Mouse (Mus musculus) thymus, postnatal 25 days (tissue): Measurements from ENCODE around the gene Ksr1.
"Not testable (repeated sequence)": the region's sequence is repeated elsewhere in the genome, so short reads cannot be mapped to it uniquely, and the experiment has no call there.

Experiments used
- DNase-seq: peaks from one replicate; pipeline ENCODE4 v3.0.0; 2022

Gene Ksr1

DNA sequence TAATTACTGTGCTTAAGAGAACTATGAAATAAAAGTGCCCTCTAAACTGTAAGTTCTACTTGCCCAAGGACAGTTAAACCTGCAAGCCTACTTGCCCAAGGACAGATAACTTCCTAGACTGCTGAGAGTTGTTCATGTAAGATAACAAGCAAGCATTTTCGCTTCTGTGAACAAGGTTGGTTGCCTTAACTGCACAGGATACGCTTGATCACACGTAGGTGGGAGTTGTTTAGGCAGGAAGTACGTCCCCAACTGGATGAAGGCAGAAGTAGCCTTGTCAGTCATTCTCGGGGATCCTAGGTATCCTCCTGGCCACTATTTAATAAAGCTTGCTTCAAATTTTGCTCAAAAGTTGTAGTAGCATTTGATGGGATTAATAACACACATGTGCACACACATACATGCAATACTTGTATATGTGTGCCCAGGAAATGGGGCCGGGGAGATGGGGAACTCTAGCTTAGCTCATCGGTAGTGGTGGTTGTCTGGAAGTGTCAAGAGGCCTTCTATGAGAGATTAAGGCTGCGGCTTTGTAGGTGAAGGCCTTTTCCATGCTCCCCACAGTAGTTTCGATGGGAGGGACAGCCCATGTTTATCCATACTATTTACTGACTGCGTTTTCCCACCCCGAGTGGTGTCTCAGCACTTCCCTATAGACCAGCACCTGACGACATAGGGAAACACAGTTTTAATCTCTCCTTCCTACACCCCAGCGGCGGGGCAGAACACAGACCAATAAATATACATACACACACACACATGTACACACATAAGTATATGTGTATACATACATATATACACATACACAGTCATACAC is 140.4 kb downstream of the Ksr1 start:
- no peak for DNase-seq

DNA sequence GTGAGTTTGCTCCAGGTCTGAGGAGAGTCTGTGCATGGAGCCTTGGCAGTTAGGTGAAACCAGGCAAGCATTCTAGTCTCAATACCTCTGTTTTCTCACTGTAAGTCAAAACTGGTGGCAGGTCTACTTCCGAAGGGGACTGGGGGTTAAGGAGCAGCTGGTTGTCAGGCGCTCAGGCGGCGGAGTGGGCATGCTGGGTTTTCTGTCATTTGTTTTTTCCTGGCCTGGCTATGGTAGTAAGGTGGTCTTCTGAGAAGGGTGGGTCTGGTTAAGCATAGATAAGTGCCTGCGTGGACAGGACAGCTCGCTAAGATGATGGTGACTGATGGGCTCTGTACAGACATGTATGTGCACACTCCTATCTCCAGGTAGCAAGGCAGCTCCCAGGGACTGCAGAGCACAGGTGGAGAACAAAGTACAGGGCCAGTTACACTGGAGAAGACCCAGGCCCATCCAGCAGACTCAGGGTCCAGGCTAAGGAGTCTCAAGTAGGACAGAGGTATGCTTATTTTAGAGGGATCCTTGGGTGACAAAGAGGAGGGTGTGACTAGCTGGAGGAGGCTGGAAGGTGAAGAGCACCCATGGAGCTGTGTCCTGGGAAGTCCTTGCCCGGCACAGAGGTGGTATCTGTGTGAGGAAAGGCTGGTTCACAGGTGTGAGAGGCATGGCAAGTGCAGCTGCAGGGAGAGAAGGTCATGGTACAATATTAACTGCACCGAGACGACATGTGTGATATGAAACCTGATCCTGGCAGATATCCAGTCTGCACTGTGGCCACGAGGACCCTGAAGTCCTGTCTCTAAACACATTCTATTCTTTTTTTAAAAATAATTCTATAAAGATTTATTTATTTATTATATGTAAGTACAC is 142.2 kb downstream of the Ksr1 start:
- peak; percentile 59 for DNase-seq

DNA sequence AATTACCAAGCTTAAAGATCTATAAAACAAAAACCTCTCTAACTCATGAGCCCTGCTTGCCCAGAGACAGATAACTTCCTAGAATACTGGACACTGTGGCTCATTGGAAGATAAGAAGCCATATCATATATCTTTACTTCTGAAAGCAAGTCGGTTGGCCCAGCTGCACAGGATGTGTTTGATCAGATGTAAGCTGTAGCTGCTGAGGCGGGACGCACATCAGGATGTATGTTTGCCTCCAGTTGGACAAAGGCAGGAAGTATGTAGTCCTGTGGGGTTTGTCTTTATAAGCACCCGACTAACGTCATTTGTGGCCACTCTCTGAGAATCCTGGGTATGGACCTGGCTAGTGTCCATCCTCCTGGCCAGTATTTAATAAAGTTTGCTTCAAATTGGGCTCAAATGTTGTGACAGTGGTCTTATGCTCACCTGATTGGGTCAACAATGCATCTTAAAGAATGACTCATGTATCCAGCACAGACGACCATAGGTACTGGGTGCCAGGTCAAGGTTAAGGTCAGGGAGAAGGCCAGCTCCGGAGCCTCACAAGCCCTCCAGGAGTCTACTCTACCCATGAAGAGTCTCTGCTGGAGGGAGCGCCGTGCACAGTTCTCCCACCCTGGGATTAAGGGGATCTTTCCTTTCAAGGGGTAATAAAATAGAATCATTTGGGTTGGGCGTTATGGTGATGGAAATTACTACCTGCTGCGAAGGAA is 143.0 kb downstream of the Ksr1 start:
- peak; percentile 75 for DNase-seq

DNA sequence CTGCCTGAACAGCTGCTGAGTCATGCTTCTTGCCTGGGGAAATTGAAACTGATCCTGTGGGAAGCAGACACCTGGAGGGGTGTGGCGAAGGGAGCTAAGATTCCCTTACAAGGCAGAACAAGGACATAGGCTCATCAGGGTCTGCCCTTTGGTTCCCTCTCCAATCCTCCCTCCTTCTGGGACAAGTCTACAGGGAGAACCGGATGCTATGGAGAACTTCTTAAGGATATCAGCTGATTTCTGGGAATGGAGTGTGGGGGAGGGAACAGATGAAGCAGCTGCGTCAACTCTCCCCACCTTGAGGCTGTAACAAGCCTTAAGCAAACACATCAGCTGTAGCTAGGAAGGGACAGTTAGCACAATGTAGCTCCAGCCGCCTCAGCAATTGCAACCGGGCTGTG is 143.7 kb downstream of the Ksr1 start:
- DNase-seq = no peak

DNA sequence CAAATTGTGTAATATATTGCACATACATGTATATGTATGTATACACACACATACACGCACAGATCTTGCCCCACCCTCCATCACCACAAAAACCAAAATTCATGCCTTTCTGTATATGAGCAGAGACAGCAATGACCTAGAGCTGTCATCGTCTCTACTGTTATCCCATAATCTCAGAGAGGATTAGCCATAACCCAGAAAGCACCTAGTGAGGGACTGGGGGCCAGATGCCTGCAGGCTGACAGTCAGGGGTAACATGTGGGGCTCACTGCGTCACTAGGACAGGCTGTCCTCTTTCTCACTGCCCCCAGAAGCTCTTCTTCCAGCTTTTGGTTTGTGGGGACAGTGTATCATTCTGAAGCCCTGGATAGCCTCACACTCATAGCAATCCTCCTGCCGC is 144.3 kb downstream of the Ksr1 start:
- no peak for DNase-seq

DNA sequence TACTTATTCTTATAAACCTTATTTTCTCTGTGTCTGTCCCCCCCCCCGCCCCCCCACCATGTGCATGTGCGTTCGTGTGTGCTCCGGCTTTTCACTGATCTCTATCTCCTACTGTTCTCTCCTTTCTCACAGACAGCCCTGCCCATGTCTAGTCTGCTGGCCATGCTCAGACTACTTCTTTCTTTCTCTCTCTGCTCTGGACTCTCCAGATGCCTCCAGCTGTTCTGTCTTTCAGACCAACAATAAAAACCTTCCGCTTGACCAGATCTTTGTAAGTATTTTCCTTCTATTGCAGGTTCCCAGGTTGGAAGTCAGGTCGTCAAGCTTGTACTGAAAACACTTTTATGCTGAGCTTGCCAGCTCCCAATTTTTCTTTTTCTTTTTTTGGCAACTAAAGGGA is 147.1 kb downstream of the Ksr1 start:
- no peak for DNase-seq

DNA sequence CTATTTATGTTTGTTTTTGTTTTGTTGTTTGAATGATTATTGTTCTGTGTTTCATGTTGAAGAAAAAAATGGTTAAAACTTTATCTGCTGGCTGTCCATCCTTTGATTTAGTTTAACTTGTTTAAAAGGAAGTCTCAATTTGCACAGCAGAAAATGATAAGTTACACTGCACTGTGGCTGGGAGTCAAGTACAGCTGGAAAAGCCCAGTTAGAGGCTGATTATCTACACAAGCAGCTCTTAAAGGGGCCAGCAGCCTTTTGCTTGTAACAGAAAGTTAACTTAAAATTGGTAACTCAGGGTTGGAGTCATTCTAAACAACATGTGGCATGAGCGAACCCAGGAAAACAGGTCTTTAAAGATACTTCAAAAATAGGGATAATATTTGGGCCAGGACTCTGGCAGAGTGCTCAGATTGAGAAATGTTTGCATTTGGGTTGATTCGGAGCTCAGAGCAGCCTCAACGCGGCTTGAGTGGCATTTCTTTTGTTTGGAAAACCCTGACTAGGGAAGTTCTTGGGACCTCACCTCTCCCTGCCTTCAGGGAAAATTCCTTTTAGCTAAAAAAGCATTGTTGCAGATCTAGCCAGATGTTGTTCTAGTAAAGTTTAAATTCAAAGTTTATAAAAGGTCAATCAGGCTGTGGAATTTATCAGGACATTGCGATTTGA is 155.2 kb downstream of the Ksr1 start:
- DNase-seq = not testable (repeated sequence)

DNA sequence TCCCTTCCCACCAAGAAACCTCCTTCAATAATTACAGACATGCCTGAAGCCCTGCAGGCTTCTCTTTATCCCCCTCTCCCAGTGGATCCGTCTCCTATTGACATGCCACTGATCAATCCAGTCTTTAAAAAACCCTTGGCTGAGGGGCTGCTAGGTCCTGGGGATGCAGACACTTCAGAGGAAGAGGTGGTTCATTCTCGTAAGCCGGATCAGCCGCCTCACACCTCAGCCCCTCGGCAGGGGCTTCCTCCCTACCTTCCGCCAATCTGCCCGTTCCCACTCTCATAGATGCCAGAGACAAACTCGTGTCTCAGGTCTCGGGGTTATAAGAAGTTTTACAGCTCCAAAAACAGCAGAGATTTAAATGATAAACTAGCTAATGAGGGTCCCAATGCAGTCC is 156.1 kb downstream of the Ksr1 start:
- no peak for DNase-seq

DNA sequence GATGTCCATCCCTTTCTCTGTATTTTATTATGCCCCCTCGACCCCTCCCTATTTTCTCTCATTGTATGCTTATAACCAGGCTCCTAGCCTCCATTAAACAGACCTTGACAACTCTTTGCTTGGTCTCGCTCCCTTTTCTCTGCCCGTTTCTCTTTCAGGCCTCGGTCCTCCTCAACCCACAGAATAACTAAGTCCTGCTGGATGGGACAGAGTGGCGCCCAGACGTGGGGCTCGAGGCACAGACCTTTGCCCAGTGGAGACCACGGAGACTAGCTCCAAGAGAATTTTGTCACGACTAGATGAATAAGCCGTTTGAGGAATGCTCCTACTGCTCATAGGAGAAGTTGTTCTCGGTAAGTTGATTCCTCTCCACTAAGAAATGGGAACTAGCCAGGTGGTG is 157.0 kb downstream of the Ksr1 start:
- not testable (repeated sequence) for DNase-seq

DNA sequence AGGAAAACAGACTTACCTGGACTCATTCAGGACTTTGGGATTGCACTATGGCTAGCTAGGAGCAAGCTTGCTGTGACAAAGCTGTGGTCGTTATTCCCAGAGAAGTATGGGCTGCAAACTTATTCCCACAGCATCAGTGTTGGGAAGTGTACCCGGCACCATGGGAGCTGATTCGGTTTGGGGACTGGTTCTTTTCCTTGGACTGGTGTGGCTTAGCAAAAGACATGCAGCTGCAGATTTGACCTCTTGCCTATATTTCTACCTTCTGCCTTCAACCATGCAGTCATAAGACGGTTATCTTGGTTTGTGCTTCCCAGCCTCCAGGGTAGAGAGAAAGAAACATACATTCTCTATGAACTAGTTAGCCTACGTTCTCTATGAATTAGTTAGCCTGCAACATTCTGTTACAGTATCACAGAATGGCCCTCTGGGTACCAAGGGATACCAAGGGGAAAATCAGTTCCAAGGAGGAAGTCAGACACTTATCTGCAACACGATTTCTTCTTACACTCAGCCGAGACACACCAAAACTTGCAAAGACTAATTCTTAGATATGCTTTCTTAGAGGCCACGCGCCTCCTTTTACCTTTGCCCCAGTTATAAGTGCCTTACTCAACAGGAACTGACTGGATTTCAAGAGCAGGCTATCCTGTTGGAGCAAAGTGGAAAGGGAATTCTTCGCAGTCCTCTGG is 159.8 kb downstream of the Ksr1 start:
- DNase-seq = no peak

DNA sequence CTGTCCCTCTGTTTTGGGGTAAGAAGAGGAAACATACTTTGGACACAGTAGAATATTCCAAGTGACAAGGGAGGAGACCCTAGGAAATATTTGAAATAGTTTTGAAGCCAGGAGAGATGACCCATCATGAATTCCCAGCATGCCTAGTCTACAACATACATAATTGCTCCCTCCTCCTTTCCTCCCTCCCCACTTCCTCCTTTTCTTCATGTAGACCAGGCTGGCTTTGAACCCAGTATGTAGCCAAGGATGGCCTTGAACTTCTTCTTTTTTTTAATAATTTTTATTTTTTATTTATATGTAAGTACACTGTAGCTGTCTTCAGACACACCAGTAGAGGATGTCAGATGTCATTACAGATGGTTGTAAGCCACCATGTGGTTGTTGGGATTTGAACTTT is 160.7 kb downstream of the Ksr1 start:
- no peak for DNase-seq

DNA sequence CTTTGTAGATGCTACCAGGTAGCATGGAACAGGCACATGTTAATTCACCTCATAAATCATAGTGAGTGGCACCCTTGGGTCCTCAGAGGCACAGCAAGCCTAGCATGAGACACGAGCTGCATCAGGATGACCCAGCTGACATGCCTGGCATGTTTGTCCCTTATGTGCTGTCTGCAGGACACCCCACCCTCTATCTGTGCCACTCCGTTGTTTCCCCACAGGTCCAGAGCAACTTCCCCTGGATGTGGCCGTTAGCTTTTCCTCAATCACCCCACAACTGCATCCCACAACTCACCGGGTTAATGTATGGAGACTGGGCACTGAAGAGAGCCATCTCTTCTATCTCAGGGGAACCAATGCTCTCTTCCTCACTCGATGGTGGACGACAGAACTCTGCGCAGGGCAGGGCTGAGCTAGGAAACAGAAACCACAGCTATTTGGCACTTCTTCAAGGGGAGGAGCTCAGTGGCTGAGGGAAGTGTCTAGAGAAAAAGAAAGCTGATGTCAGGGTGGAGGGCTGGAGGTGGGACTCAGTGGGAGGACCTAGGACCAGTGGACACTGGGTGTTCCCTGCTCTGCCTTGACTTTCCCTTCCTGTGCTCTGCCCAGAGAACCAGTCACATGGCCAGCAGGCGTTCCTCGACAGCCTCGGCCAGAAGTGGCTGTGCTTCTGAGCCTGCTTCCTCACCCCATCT is 161.6 kb downstream of the Ksr1 start, which contains the start of gene Lgals9:
TSS of gene Lgals9 (minus strand) at position 464 of the 695 bp plus-strand sequence.
- DNase-seq = peak; percentile 73

DNA sequence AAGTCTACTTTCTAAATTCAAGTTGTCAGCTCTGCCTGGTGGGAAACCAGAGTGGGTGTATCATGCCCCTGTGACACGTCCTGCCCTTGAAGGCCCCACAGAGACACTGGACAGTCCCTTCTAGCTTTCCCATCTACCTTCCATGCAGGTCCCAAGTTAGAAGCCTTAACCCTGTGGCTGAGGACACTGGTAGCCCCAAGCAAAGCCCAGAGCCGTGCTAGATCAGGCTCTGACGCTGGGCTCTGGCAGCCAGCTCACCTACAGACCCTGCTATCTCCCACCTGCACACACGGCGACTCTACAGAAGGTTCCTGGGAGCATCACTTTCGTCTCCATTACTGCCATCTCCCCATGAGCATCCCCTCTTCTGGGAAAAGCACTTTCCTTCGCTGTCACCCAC is 162.7 kb downstream of the Ksr1 start:
- peak; percentile 47 for DNase-seq

DNA sequence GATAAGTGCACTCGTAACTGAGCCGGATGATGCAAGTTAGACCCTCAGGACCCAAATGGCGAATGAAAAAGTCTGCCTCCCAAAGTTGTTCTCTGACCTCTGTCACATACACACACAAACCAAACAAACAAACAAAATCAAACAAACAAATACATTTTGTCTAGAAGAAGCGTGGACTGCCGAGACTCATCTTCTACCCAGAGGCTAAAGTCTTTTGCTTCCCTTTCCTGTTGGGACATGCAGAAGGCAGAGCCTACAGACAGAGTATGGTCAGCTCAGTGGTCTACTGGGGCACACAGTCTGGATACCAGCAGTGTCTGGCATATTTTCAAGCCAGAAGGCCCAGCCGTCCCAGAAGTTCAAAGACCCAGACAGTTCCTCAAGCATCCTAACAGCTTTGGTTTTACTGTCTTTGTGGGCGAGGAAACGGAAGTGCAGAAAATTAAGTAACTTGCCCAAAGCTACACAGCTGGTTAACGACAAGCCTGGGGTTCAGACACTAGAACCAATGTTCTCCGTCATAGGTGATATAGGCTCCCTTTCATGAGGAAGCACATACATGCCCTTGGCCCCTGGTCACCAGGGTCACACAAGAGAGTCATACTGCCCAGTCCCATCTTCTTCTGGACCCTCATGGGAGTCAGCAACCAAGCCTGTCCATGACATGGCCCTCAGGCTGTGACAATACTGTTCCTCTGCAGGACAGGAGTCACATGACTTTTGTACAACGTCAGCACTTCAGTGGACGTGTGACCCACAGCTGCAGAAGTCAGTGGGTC is 163.5 kb downstream of the Ksr1 start:
- peak; percentile 61 for DNase-seq

DNA sequence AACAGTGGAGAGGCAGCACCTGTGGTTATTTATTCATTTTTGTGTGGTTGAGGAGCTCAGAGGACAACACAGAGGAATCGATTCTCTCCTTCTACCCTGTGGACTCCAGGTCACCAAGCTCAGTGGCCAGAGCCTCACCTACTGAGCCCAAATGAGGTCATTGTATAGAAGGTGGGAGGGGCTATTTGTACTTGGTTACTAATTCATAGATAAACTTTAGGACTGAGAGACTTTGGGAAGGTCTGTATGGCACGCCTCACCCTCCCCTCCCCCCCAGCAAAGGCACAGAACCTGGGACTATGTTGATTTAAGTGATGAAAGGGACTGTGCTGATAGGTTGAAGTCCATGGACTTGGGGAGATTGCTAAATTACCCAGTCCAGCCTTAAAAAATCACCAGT is 164.2 kb downstream of the Ksr1 start:
- no peak for DNase-seq

DNA sequence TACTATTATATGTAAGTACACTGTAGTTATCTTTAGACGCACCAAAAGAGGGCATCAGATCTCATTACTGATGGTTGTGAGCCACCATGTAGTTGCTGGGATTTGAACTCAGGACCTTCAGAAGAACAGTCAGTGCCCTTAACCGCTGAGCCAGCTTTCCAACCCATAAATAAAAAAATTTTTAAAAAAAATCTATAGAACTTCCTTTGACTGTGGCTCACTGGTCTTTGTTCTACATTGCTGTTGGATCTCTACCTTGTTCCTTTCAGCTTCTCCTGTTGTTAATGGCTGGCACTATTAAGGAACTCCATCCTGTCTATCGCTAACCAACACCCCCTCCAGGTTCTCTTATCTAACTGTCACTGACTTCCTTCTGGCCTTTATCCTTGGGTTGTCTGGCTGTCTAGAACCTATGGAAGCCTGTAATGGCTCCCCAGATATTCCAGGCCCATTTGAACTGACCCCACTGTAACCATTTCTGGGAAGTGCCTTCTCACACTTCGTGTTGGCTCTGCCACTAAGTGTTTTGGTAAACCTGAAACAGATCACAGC is 166.0 kb downstream of the Ksr1 start:
- DNase-seq = no peak

DNA sequence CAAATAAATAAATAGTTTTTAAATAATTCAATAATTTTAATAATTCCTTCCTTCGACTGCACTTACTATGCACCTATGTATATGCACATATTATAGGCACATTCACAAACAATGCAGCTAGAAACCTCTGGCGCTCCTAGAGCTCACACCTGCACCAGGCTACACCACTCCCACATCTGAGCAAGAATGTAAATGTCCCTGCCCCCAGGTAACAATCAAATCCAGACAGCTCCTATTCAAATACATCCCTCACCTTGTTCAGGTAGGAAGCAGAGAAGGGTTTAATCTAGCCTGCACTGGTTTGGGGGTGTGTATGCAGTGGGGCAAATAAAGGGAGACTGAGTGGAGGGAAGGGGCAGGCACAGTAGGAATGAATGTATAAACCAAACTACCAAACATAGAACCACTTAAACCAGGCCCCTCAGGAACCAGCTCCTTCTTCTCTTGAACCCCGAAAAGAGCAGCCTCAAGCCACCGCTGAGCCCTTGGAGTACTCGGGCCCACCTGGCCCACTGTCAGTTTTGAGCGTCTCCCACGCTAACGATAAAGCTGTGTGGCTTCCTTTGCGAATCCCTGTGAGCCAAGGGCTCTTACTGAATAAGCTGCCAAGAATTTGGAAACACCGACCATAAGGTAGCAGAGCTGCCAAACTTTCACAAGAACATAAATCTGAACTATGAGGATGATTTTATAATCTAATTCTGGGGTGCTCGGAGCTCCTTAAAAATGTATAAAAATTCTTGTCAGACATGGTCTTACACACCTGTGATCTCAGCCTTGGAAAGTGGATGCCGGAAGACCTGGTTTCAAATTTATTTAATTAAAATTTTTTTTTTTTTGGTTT is 167.8 kb downstream of the Ksr1 start:
- DNase-seq = no peak

DNA sequence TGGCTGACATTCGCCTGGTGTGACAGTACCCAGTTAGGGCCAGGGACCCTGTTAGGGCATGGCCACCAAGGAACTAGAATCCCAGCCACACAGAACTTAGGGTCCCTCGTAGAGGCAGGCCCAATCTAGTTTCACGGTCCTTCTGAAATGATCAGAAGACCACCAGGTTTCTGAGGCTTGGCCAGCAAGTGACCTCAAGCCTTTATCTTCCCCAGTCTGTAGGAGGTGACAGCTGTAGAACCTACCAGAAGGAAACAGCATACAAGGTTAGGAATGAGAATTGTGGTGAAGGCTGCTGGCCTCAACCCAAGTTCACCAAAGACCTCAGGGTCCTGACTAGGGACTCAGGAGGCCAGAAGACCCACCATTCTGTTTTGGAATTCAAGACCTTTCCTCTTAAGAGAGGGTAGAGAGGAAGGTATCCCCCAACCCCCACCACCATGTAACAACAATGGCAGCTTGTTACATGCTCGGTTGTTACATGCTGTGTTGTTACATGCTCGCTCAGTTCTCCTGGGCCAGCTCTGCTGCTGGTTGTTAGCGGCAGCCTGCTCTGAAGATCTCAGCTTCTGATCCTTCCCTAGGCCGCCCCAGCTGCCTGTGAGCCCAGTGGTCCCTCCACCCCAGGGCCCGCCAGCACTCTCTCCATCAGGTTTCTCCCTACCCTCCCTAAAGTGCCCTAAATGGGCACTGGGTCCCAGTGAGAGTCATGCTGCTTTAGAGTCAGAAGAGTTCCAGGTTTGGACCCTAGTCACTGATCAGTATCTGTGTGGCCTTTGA is 169.3 kb downstream of the Ksr1 start:
- no peak for DNase-seq
